Mouse (Mus musculus) liver, postnatal 0 days (tissue): ENCODE measurements at regions not wholly inside any gene's neighbourhood (a gene's known extent, or its start where the extent isn't known, plus 50 kb on each side); places are given as distances from the start of the nearest gene placed in this dataset.

Experiments used
- CTCF ChIP-seq: sonication (generic); IDR thresholded peaks from 2 replicates; pipeline ENCODE4 v1.5.1; 2016; ENCODE audit warnings: antibody characterized with exemption, low read depth
- EP300 ChIP-seq: IDR thresholded peaks from 2 replicates; pipeline ENCODE4 v1.6.1; 2016; ENCODE audit warnings: antibody characterized with exemption, low read depth, mild to moderate bottlenecking

DNA sequence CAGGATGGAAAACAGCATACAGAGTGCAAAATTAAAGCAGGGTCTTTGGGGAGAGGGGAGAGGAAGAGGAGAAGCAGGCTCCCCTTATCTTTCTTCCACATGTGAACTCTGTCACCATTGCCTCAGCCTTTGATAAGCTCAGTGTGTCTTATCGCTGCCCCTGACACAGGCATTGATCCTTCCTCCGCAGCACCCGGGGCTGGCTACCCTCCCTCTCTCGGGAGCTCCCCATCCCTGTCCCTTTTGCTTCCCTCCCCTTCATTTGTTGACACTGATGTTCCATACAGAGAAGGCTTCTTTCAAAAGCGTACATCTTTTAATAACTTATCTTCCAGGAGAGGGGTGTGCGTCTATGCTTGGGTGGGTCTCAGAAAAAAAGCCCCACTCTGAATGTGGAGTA, 411.6 kb downstream of the Nucb2 start:
- TF ChIP-seq CTCF, result no peak
- TF ChIP-seq EP300, result no peak
